Mouse (Mus musculus) adrenal gland (tissue): ENCODE measurements around the gene Mr1.
"Not testable (repeated sequence)": the region's sequence is repeated elsewhere in the genome, so short reads cannot be mapped to it uniquely, and the experiment has no call there.

Experiments
- intact Hi-C: fragments of 180-260 bp; cut with DNase I; formaldehyde crosslinking; loops from one replicate; pipeline ENCODE4 v1.15.1; 2025
- long read RNA-seq, 2 experiments: library from polyadenylated mRNA; unstranded; transcript quantifications; one replicate each; pipeline ENCODE4 v2.0.0; 2020; ENCODE audit warnings: borderline replicate concordance in 1 of 2; ENCODE audit not compliant: insufficient replicate concordance in 1 of 2

The Mr1 gene
- long read RNA-seq, experiment 1, transcript Mr1-201 (6 exons, 2,512 nt) = major isoform, 7 of 11 reads
- long read RNA-seq, experiment 1, partial matches to known transcripts = 0 of 11 reads
- long read RNA-seq, experiment 1, other reads (novel, unspliced or antisense) = 3 of 11 reads
- long read RNA-seq, experiment 2, partial matches to known transcripts = 0 of 9 reads
- long read RNA-seq, experiment 2, other reads (novel, unspliced or antisense) = 2 of 9 reads

GRCm38 (mm10) chr1:155146572-155146980, at the start of gene Mr1:
TSS of gene Mr1 (minus strand) at chr1:155146814.
- intact Hi-C loops = no loop called here

GRCm38 (mm10) chr1:155192805-155193368, 46.3 kb upstream of the Mr1 start:
- intact Hi-C loops = no loop called here

- intact Hi-C loops = no loop called here
Observed at GRCm38 (mm10) chr1:155191671-155192070, 45.1 kb upstream of the Mr1 start.

GRCm38 (mm10) chr1:155191219-155191618, 44.6 kb upstream of the Mr1 start:
- intact Hi-C loops = no loop called here

- intact Hi-C loops = no loop called here
Observed at GRCm38 (mm10) chr1:155188656-155189055, 42.0 kb upstream of the Mr1 start.

GRCm38 (mm10) chr1:155184191-155184590, 37.6 kb upstream of the Mr1 start:
- intact Hi-C loops = no loop called here

DNA sequence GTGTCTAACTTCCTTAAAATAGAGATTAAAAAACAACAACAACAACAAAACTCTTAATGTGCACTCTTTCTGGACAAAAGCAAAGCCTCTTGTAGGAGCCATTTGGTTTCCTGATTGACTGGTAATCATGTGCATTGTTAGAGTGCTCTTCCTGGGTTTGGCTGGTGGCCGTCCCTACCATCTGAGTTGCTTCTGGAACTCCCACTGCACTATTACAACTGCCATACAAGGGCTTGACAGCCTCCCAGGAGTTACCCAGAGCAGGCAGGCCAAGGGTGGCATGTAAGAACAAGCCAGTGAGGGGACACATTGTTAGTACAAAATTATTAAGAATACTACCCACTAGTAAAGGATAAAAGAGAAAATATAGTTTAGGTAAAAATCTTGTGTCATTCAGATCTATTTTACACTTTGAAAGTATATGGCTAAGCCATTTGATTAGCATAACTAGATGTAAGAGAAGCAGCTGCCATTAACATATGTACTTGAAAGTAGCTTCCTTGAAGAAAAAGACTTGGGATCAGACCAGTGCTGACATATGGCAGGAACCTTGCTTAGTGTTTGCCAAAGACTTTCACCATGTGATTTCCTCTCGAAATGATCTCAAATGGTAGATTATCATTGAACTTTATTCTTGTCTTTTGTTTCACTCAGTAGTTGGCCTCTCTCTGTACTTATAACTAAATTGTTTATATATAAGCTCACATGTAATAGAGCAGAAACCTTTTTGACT, 31.7 kb upstream of the Mr1 start:
- intact Hi-C loops = no loop called here

- intact Hi-C loops = no loop called here
Observed at GRCm38 (mm10) chr1:155174424-155174823, 27.8 kb upstream of the Mr1 start.

GRCm38 (mm10) chr1:155173644-155174016, 27.0 kb upstream of the Mr1 start:
- intact Hi-C loops = not testable (repeated sequence)

DNA sequence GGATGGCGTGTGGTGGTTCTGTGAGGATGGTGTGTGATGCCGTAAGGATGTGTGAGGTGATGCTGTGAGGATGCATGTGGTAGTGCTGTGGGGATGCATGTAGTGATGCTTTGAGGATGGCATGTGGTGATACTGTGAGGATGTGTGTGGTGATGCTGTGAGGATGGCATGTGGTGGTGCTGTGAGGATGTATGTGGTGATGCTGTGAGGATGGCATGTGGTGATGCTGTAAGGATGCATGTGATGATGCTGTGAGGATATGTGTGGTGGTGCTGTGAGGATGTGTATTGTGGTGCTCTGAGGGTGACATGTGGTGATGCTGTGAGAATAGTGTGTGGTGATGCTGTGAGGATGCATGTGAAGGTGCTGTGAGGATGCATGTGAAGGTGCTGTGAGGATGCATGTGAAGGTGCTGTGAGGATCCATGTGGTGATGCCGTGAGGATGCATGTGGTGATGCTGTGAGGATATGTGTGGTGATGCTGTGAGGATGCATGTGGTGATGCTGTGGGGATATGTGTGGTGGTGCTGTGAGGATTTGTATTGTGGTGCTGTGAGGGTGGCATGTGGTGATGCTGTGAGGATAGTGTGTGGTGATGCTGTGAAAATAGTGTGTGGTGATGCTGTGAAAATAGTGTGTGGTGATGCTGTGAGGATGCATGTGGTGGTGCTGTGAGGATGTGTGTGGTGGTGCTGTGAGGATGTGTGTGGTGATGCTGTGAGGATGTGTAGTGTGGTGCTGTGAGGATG, 26.5 kb upstream of the Mr1 start:
- intact Hi-C loops = no loop called here

DNA sequence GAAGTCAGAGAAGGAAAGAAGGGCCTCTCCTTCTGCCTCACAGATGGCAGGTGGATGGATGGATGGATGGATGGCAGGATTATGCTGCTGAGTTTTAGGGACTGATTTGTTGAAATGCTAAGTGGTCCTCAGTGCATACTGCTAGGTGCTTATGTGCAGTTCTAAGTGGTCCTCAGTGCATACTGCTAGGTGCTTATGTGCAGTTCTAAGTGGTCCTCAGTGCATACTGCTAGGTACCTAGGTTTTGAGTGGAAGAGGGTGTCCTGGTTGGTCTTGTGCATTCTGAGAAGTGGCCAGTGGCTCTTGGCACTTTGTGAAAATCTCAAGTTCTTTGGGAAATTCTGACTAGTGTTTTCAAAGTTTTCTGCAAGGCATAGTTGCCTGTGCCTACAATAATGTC, 23.3 kb upstream of the Mr1 start:
- intact Hi-C loops = loop anchor here (5.0 kb wide), 1 partner anchor 37 kb away; no protein-coding TSS in a partner anchor

GRCm38 (mm10) chr1:155167453-155167852, 20.8 kb upstream of the Mr1 start:
- intact Hi-C loops = loop anchor here (5.0 kb wide), 1 partner anchor 40 kb away; no protein-coding TSS in a partner anchor

GRCm38 (mm10) chr1:155158970-155159484, 12.4 kb upstream of the Mr1 start:
- intact Hi-C loops = no loop called here

DNA sequence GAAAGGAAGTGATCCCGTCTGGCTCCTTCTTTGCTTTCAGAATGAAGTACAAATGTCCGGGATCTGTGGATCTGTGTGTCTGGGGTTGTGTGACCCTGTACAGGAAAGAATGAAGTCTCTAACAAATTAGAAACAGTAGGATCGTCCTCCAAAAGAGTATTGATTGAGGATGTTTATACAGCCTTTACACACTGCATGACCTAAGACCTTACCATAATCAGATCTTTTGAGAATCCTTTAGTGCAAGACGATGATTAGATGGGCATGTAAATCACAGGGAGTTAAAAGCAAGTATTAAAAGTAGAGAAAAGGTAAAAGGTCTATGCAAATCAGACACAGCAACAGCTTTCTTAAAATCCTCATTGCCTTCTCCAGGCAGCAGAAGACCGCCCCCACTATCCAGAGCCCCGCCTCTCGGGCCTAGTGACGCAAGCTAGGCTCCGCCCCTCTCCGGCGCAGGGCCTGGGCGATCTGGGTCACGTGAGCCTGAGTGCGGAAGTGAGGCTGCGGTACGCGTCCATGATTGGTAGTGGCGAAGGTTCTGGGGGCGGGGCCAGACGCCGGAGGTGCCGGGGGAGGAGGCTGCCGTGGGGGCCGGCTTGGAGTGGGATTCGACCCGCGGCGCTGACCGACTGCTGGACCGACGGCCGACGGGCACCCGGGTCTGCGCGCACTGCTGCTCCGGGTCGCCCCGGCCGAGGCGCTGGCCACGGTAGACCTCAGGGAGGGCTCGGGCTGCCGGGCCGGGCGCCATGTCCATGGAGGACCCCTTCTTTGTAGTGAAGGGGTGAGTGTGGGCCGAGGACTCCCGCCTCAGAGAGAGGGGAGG, 11.7 kb upstream of the Mr1 start, which contains the start of gene Stx6:
TSS of gene Stx6 (plus strand) at position 575 of the 829 bp plus-strand sequence.
- intact Hi-C loops = no loop called here

DNA sequence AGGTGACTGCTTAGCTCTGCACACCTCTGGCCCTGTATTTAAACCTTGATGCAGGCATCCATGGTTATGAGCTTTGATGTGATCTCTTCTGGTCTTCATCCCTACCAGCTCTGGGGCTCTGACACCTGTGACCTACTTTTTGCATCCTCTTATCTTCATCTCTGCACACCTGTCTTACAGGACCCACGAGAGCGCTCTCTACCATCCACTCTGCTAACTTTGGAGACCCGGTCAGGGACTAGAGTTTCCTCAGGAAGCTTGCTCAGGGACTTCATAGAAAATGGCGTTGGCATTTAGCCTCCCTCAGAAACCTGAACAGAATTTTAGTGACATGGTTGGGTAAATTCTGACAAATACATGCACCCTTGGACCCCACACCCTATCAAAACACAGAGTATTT, 7.3 kb upstream of the Mr1 start:
- intact Hi-C loops = no loop called here

GRCm38 (mm10) chr1:155150821-155151220, 4.2 kb upstream of the Mr1 start:
- intact Hi-C loops = no loop called here

- intact Hi-C loops = no loop called here
Observed at GRCm38 (mm10) chr1:155149403-155149802, 2.8 kb upstream of the Mr1 start.

DNA sequence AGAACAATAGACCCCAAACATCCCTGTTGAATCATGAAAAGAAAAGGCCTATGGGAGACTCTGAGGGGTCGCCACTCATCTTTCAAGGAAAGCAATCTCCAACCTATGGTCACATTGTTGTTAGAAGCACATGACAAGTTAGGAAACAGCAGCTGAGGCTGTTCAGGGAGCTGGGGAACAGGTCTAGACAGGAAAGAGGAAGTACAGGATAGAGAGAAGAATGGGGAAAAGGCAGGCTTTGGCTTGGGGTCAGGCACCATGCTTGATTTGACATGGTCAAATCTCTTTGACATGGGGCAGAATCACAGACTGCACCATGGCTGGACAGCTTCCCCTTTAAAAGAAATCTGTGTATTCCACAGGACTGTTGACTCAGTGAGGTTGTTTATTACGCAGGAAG, 614 bp upstream of the Mr1 start:
- intact Hi-C loops = no loop called here

DNA sequence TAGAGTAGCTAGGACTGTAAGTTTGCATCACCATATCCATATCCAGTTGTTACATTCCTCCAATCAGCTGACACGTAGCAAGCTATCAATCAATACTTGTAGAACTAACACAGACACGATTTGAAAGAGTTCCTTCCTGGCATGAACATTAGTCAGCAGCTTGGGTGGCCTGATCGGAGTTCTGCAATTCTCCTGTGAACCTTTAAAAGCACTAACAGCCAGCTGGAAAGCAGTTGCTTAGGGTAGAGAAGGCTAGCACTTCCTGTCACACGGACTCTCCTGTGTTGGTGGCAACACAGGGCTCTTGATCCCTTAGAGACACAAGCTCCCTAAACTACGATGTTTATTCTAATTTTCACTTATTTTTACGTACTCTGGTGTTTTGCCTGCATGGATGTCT, 994 bp downstream of the Mr1 start:
- intact Hi-C loops = no loop called here

DNA sequence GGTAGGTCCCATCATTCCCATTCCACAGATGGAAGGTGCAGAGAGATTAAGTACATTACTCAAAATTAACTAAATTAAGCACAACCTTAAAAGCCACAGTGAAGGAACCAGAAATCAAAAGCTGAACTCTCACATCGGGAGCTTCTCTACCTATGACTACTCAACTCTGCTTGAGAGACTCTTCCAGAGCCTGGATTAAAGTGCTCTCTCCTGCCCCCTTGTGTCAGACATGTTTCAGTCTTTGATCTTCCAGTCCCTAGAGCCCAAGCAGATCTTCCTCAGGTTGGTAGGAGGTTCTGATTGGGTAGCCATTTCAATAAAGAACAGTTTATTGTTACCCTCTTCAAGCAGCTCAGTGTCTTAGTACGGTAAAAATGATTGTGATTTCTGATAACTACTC, 6.5 kb downstream of the Mr1 start:
- intact Hi-C loops = loop anchor here (1.0 to 5.0 kb wide), 3 partner anchors 43 to 91 kb away; partner anchors contain the start of gene Ier5

DNA sequence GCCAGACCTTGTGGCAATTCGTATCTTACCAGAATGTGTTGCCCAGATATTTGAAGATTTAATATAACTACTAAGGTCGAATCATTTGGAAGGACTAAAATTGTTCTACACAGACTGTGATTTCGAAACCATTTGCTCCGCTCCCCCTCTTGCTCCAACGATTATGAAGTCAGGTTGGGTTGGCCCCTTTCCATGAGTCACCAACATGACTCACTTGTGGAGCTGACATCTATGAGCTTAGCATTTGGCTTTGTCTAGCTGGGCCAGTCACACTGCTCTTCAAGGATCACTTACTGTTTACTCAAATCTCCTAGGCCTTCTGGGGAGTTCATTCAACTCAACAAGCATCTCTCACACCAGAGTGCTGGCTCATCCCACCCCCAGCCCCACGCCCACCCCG, 7.8 kb downstream of the Mr1 start:
- intact Hi-C loops = no loop called here
